Mouse (Mus musculus) G1E (cell line): ENCODE results near the gene Sap18b. TPM values are rescaled to one million over a fixed set of nuclear protein-coding genes. Genes with fewer than 3 reads are reported as not detected.

Experiments used
- ATAC-seq: 2 replicates; pipeline ENCODE4 v1.8.0; 2016; ENCODE audit warnings: mild to moderate bottlenecking; ENCODE audit not compliant: insufficient number of reproducible peaks, poor library complexity, low FRiP score, severe bottlenecking; ENCODE audit errors: extremely low read depth
- DNase-seq: peaks from one replicate; pipeline ENCODE4 v3.0.0; 2012; ENCODE audit warnings: low spot score
- H3K27me3 ChIP-seq: 2 replicates; pipeline ENCODE4 v1.6.1; 2012; ENCODE audit warnings: mild to moderate bottlenecking, low read length, inconsistent platforms; ENCODE audit not compliant: insufficient read depth
- H3K36me3 ChIP-seq: replicated peaks from 2 replicates; pipeline ENCODE3; 2012; ENCODE audit warnings: mild to moderate bottlenecking, inconsistent platforms
- H3K4me1 ChIP-seq: 2 replicates; pipeline ENCODE4 v1.6.1; 2012; ENCODE audit warnings: low read depth, low read length, inconsistent platforms, mixed read lengths; ENCODE audit not compliant: insufficient read depth
- H3K4me3 ChIP-seq: 2 replicates; pipeline ENCODE4 v1.5.1; 2012; ENCODE audit warnings: low read depth, mild to moderate bottlenecking, inconsistent platforms, low read length, moderate library complexity, mixed read lengths
- H3K9me3 ChIP-seq: replicated peaks from 2 replicates; pipeline ENCODE4 v1.6.1; 2012; ENCODE audit warnings: inconsistent platforms
- CTCF ChIP-seq: IDR thresholded peaks from 2 replicates; pipeline ENCODE4 v1.5.1; 2012; ENCODE audit warnings: low read depth, low read length, inconsistent platforms, mixed read lengths
- GATA1 ChIP-seq: IDR thresholded peaks from 2 replicates; pipeline ENCODE4 v1.6.1; 2012; ENCODE audit warnings: borderline replicate concordance, low read length, inconsistent platforms, mixed read lengths
- GATA2 ChIP-seq: IDR thresholded peaks from 2 replicates; pipeline ENCODE4 v1.6.1; 2012; ENCODE audit warnings: low read depth, low read length, inconsistent platforms, borderline replicate concordance
- POLR2AphosphoS5 ChIP-seq: IDR thresholded peaks from 2 replicates; pipeline ENCODE4 v1.6.1; 2012; ENCODE audit warnings: low read depth, low read length, inconsistent platforms; ENCODE audit not compliant: insufficient replicate concordance
- TAL1 ChIP-seq: conservative IDR thresholded peaks from 2 replicates; pipeline ENCODE4 v1.6.1; 2012; ENCODE audit warnings: low read depth, low read length, inconsistent platforms, mixed read lengths
- polyA plus RNA-seq: library from polyadenylated mRNA; stranded (reverse); fragments of >175 nt; gene quantifications from 2 replicates; pipeline ENCODE4 v1.2.3, GENCODE M21; 2012
- total RNA-seq, 2 experiments: library from RNA; stranded (forward) in 1 of 2; stranded (reverse) in 1 of 2; fragments of 200-1000 nt in 1 of 2; fragments of >200 nt in 1 of 2; fragmentation: Nextera tagmentation in 1 of 2; gene quantifications; 2 replicates each; pipeline ENCODE4 v1.2.3; 2014 to 2017

The Sap18b gene
- total and polyA plus RNA-seq, 3 experiments, result 88.3 to 502 (median 139) TPM

- DNase-seq (peak; percentile 99), ATAC-seq (peak; percentile 89)
- H3K4me1 ChIP-seq, result peaks cover 53% of the 10 kb centered on the region
- H3K9me3 ChIP-seq, result no peaks in the 10 kb centered on the region
- H3K4me3 ChIP-seq, result peak within 1 kb of the TSS; percentile 89
- H3K36me3 ChIP-seq, result peaks cover 32% of the 10 kb centered on the region
- no peaks in the 10 kb centered on the region for H3K27me3 ChIP-seq
- TF ChIP-seq TAL1, result no peak
- TF ChIP-seq CTCF, result no peak
- no peak for TF ChIP-seq GATA2
- TF ChIP-seq POLR2AphosphoS5, result no peak
- no peak for TF ChIP-seq GATA1
Observed at GRCm38 (mm10) chr8:95807331-95807843, 17.8 kb upstream of the Sap18b start, which contains the start of gene Cnot1. Gene Cnot1 (minus strand): TSS chr8:95807464.

GRCm38 (mm10) chr8:95807861-95808260, 17.3 kb upstream of the Sap18b start:
- ATAC-seq, result peak; percentile 83
- no peak for TF ChIP-seq TAL1
- no peak for TF ChIP-seq GATA1
- peaks cover 48% of the 10 kb centered on the region for H3K4me1 ChIP-seq

GRCm38 (mm10) chr8:95808631-95809030, 16.5 kb upstream of the Sap18b start:
- no peak overlapping the region for H3K4me3 ChIP-seq
- H3K27me3 ChIP-seq, result no peaks in the 10 kb centered on the region
- ATAC-seq, result no peak
- no peak for DNase-seq
- TF ChIP-seq POLR2AphosphoS5, result no peak
- TF ChIP-seq TAL1, result no peak
- no peak for TF ChIP-seq GATA2
- TF ChIP-seq GATA1, result no peak
- TF ChIP-seq CTCF, result no peak
- peaks cover 44% of the 10 kb centered on the region for H3K4me1 ChIP-seq
- H3K9me3 ChIP-seq, result no peaks in the 10 kb centered on the region
- peaks cover 25% of the 10 kb centered on the region for H3K36me3 ChIP-seq

More at GRCm38 (mm10) chr8:95807861-95808260, 17.3 kb upstream of the Sap18b start:
- Histone ChIP-seq H3K9me3 (no peaks in the 10 kb centered on the region), H3K27me3 (no peaks in the 10 kb centered on the region), H3K36me3 (peaks cover 29% of the 10 kb centered on the region), H3K4me3 (peak overlapping the region; percentile 89)
- DNase-seq, result peak; percentile 79

DNA sequence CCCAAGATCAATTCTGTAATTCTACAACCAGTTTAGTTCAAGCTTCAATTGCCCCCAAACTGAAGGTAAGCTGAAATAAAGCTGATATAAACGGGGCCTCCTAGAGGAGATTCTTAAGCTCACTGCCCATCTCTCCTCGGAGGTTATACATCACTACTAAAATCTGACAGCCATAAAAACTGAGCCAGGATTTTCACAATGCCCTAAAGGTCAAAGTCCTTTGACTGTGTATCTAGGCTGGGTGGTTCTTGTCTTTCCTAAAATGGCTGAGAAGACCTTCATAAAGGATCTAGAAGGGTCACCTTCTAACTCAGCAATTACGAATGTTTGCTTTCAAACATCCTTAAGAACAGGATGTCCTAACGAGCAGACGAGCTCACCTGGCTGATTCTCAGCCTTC, 16.0 kb upstream of the Sap18b start:
- peaks cover 39% of the 10 kb centered on the region for H3K4me1 ChIP-seq
- H3K36me3 ChIP-seq, result peaks cover 20% of the 10 kb centered on the region
- H3K4me3 ChIP-seq, result no peak overlapping the region
- DNase-seq (no peak), ATAC-seq (no peak)
- TF ChIP-seq GATA2 (no peak), TAL1 (no peak)
- H3K9me3 ChIP-seq, result no peaks in the 10 kb centered on the region
- no peaks in the 10 kb centered on the region for H3K27me3 ChIP-seq

DNA sequence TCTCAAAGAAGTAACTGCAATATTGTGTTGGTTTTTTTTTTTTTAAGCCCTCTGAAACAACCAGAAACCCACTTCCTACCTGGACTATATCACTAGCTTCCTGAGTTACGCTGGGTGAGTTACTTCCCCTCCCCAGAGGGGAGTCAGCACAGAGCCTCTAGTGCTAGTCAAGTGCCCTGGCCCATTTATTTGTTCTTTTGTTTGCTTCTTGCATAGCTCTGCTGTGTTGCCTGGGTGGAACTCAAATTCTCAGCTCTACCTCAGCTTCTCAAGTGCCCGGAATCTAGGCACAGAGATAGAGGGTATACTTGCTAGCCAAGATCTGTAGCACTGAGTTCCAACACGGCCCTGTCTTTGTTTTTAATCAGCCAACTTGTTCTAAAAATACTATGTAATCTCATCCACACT, 15.0 kb upstream of the Sap18b start:
- no peak for TF ChIP-seq TAL1
- no peak for TF ChIP-seq CTCF
- no peak for TF ChIP-seq GATA2
- no peak for TF ChIP-seq GATA1
- no peak for TF ChIP-seq POLR2AphosphoS5
- no peak overlapping the region for H3K4me3 ChIP-seq
- no peaks in the 10 kb centered on the region for H3K9me3 ChIP-seq
- ATAC-seq (no peak), DNase-seq (no peak)
- peaks cover 29% of the 10 kb centered on the region for H3K4me1 ChIP-seq
- H3K27me3 ChIP-seq, result no peaks in the 10 kb centered on the region
- H3K36me3 ChIP-seq, result peaks cover 11% of the 10 kb centered on the region

GRCm38 (mm10) chr8:95816044-95816708, 9.0 kb upstream of the Sap18b start:
- H3K4me1 ChIP-seq, result peaks cover 4% of the 10 kb centered on the region; the same call in 1 of the 2 replicates
- H3K9me3 ChIP-seq, result no peaks in the 10 kb centered on the region
- DNase-seq, result no peak
- no peak for ATAC-seq
- no peak for TF ChIP-seq TAL1
- H3K27me3 ChIP-seq, result peaks cover 2% of the 10 kb centered on the region; the same call in 1 of the 2 replicates
- no peaks in the 10 kb centered on the region for H3K36me3 ChIP-seq
- no peak overlapping the region for H3K4me3 ChIP-seq

GRCm38 (mm10) chr8:95817597-95817996, 7.5 kb upstream of the Sap18b start:
- ATAC-seq (no peak), DNase-seq (no peak)
- H3K9me3 ChIP-seq, result no peaks in the 10 kb centered on the region
- H3K4me3 ChIP-seq, result no peak overlapping the region
- no peaks in the 10 kb centered on the region for H3K36me3 ChIP-seq
- H3K4me1 ChIP-seq, result peaks cover 4% of the 10 kb centered on the region; the same call in 1 of the 2 replicates
- no peak for TF ChIP-seq TAL1
- TF ChIP-seq POLR2AphosphoS5, result no peak
- TF ChIP-seq GATA1, result no peak
- no peak for TF ChIP-seq CTCF
- TF ChIP-seq GATA2, result no peak
- peaks cover 6% of the 10 kb centered on the region; the same call in 1 of the 2 replicates for H3K27me3 ChIP-seq
